Mouse (Mus musculus): ENCODE results near the gene Gm498. TPM values are rescaled to one million over a fixed set of nuclear protein-coding genes. Genes with fewer than 3 reads are reported as not detected.

Gene Gm498
- polyA plus RNA-seq, 1 experiment from 2014 or later = not detected

- no peaks in the 10 kb centered on the region for H3K36me3 ChIP-seq (ENCODE audit: insufficient read depth, low read length)
- TF ChIP-seq CTCF (IDR thresholded peaks at IDR 0.05; ENCODE audit: low read depth) = no peak
- H3K9me3 ChIP-seq (replicated peaks; ENCODE audit: low read length) = no peaks in the 10 kb centered on the region
- H3K9ac ChIP-seq (ENCODE audit: low read depth, low read length) = no peak overlapping the region
- H3K27ac ChIP-seq = no peak overlapping the region
- no peak overlapping the region for H3K4me2 ChIP-seq (ENCODE audit: low read length)
- H3K27me3 ChIP-seq (ENCODE audit: insufficient read depth, low read length) = no peaks in the 10 kb centered on the region
- H3K4me3 ChIP-seq (replicated peaks; ENCODE audit: low read depth, low read length) = no peak overlapping the region
- H3K4me1 ChIP-seq (replicated peaks; ENCODE audit: insufficient read depth, low read length) = no peaks in the 10 kb centered on the region
- no peak for ATAC-seq (replicated peaks; ENCODE audit: low FRiP score, low read depth)
- WGBS = 80% methylated on average over 8 of the region's 8 CpGs
- DNase-seq (ENCODE audit: low spot score) = no peak
Measured at GRCm38 (mm10) chr7:143913611-143914010, 47.0 kb downstream of the Gm498 start.

- Histone ChIP-seq H3K4me1 (replicated peaks; ENCODE audit: insufficient read depth, low read length) (peaks cover 6% of the 10 kb centered on the region; the same call in 1 of the 2 replicates), H3K36me3 (ENCODE audit: insufficient read depth, low read length) (no peaks in the 10 kb centered on the region), H3K4me2 (ENCODE audit: low read length) (no peak overlapping the region), H3K27ac (no peak overlapping the region), H3K9ac (ENCODE audit: low read depth, low read length) (no peak overlapping the region), H3K9me3 (replicated peaks; ENCODE audit: low read length) (no peaks in the 10 kb centered on the region), H3K27me3 (ENCODE audit: insufficient read depth, low read length) (no peaks in the 10 kb centered on the region), H3K4me3 (replicated peaks; ENCODE audit: low read depth, low read length) (no peak overlapping the region)
- TF ChIP-seq CTCF (IDR thresholded peaks at IDR 0.05; ENCODE audit: low read depth) = no peak
- no peak for DNase-seq (ENCODE audit: low spot score)
- no peak for ATAC-seq (replicated peaks; ENCODE audit: low FRiP score, low read depth)
- 59% methylated on average over 3 of the region's 3 CpGs for WGBS
Measured at GRCm38 (mm10) chr7:143919031-143919679, 52.5 kb downstream of the Gm498 start.

GRCm38 (mm10) chr7:143929899-143930298, 63.3 kb downstream of the Gm498 start:
- Histone ChIP-seq H3K36me3 (ENCODE audit: insufficient read depth, low read length) (no peaks in the 10 kb centered on the region), H3K27me3 (ENCODE audit: insufficient read depth, low read length) (no peaks in the 10 kb centered on the region), H3K4me1 (replicated peaks; ENCODE audit: insufficient read depth, low read length) (no peaks in the 10 kb centered on the region), H3K4me3 (replicated peaks; ENCODE audit: low read depth, low read length) (no peak overlapping the region), H3K9me3 (replicated peaks; ENCODE audit: low read length) (no peaks in the 10 kb centered on the region), H3K4me2 (ENCODE audit: low read length) (no peak overlapping the region), H3K9ac (ENCODE audit: low read depth, low read length) (no peak overlapping the region), H3K27ac (no peak overlapping the region)
- no peak for DNase-seq (ENCODE audit: low spot score)
- 97% methylated on average over 1 of the region's 1 CpGs for WGBS
- no peak for TF ChIP-seq CTCF (IDR thresholded peaks at IDR 0.05; ENCODE audit: low read depth)
- no peak for ATAC-seq (replicated peaks; ENCODE audit: low FRiP score, low read depth)

GRCm38 (mm10) chr7:143938647-143939046, 72.0 kb downstream of the Gm498 start:
- no peak for DNase-seq (ENCODE audit: low spot score)
- TF ChIP-seq CTCF (IDR thresholded peaks at IDR 0.05; ENCODE audit: low read depth) = no peak
- Histone ChIP-seq H3K9ac (ENCODE audit: low read depth, low read length) (no peak overlapping the region), H3K36me3 (ENCODE audit: insufficient read depth, low read length) (no peaks in the 10 kb centered on the region), H3K4me2 (ENCODE audit: low read length) (no peak overlapping the region), H3K27ac (no peak overlapping the region), H3K4me3 (replicated peaks; ENCODE audit: low read depth, low read length) (no peak overlapping the region), H3K27me3 (ENCODE audit: insufficient read depth, low read length) (no peaks in the 10 kb centered on the region), H3K4me1 (replicated peaks; ENCODE audit: insufficient read depth, low read length) (no peaks in the 10 kb centered on the region), H3K9me3 (replicated peaks; ENCODE audit: low read length) (no peaks in the 10 kb centered on the region)
- ATAC-seq (replicated peaks; ENCODE audit: low FRiP score, low read depth) = no peak
- WGBS = 69% methylated on average over 4 of the region's 4 CpGs

- Histone ChIP-seq H3K9me3 (replicated peaks; ENCODE audit: low read length) (no peaks in the 10 kb centered on the region), H3K36me3 (ENCODE audit: insufficient read depth, low read length) (no peaks in the 10 kb centered on the region), H3K4me1 (replicated peaks; ENCODE audit: insufficient read depth, low read length) (no peaks in the 10 kb centered on the region), H3K4me3 (replicated peaks; ENCODE audit: low read depth, low read length) (no peak overlapping the region), H3K27me3 (ENCODE audit: insufficient read depth, low read length) (no peaks in the 10 kb centered on the region), H3K4me2 (ENCODE audit: low read length) (no peak overlapping the region), H3K9ac (ENCODE audit: low read depth, low read length) (no peak overlapping the region), H3K27ac (no peak overlapping the region)
- TF ChIP-seq CTCF (IDR thresholded peaks at IDR 0.05; ENCODE audit: low read depth) = no peak
- DNase-seq (ENCODE audit: low spot score) (no peak), ATAC-seq (replicated peaks; ENCODE audit: low FRiP score, low read depth) (no peak)
- 71% methylated on average over 3 of the region's 3 CpGs for WGBS
Measured at GRCm38 (mm10) chr7:143939476-143939875, 72.8 kb downstream of the Gm498 start.

GRCm38 (mm10) chr7:143942941-143943691, 76.5 kb downstream of the Gm498 start:
- Histone ChIP-seq H3K9ac (ENCODE audit: low read depth, low read length) (no peak overlapping the region), H3K27me3 (ENCODE audit: insufficient read depth, low read length) (no peaks in the 10 kb centered on the region), H3K36me3 (ENCODE audit: insufficient read depth, low read length) (no peaks in the 10 kb centered on the region), H3K4me1 (replicated peaks; ENCODE audit: insufficient read depth, low read length) (no peaks in the 10 kb centered on the region), H3K9me3 (replicated peaks; ENCODE audit: low read length) (no peaks in the 10 kb centered on the region), H3K27ac (no peak overlapping the region), H3K4me2 (ENCODE audit: low read length) (no peak overlapping the region), H3K4me3 (replicated peaks; ENCODE audit: low read depth, low read length) (no peak overlapping the region)
- TF ChIP-seq CTCF (IDR thresholded peaks at IDR 0.05; ENCODE audit: low read depth) = no peak
- WGBS = 60% methylated on average over 14 of the region's 14 CpGs
- DNase-seq (ENCODE audit: low spot score) (no peak), ATAC-seq (replicated peaks; ENCODE audit: low FRiP score, low read depth) (no peak)
